ENCODE assay signal across 19 mouse cellular contexts in the genomic region with DNA sequence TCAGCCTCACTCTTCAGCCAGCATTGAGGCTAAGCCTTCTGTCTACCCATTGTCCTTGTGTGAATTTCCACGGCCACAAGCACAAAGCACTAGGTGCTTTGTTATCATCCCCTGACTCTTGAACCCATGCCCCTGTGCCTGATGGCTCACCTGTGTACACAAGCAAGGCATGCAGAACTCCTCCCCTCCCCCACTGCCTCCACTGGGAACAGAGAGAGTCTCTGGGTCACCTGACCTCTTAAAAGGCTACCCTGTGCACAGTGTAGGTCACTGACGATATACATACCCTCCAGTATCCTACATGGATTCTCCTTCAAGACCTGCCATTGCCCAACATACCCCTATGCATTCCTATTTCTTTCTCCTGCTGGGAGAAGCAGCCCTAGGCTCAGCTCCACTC. TPM values are rescaled to one million over a fixed set of nuclear protein-coding genes. Genes with fewer than 3 reads are reported as not detected.
A peak's percentile ranks its signal among the peaks of the same experiment; 100 is the strongest.
DNase-seq lines count a peak whose midpoint lies in the region; ATAC-seq and TF ChIP-seq lines count a peak whose summit lies in the region.
"Had no signal": no experiment of that assay in that cellular context is flagged by ENCODE, and none has a peak within 500 bp of the region (broad histone marks: within the 10 kb centered on the region; RNA-seq: fewer than 3 reads in every experiment).

No protein-coding gene starts in this region.

- no peak for TF ChIP-seq POLR2A in kidney, adult 2 months (IDR thresholded peaks at IDR 0.05; ENCODE audit: low read depth, low read length)

- no peak for ATAC-seq in kidney, embryonic 14.5 days (ENCODE audit: low FRiP score, low TSS enrichment)
- peak; percentile 30 for ATAC-seq in intestine, embryonic 15.5 days
- peak; percentile 66 for ATAC-seq in liver, embryonic 16.5 days (ENCODE audit: low read depth)
- ATAC-seq in granulocyte monocyte progenitor cell, adult 5-6 weeks (replicated peaks; ENCODE audit: poor library complexity, severe bottlenecking): no peak
- ATAC-seq: midbrain, embryonic 15.5 days had no signal

- H3K9ac ChIP-seq in kidney, embryonic 14.5 days (ENCODE audit: low read depth, low read length): no peak overlapping the region
- no peak overlapping the region for H3K9ac ChIP-seq in intestine, embryonic 15.5 days
- no peak overlapping the region for H3K9ac ChIP-seq in liver, embryonic 16.5 days (ENCODE audit: low read depth, low read length)
- H3K9ac ChIP-seq: hindbrain, embryonic 14.5 days; midbrain, embryonic 15.5 days had no signal

- no peaks in the 10 kb centered on the region for H3K27me3 ChIP-seq in kidney, adult 2 months (replicated peaks; ENCODE audit: control insufficient read depth, insufficient read depth, low read length)
- H3K27me3 ChIP-seq in kidney, embryonic 14.5 days (ENCODE audit: control insufficient read depth, insufficient read depth, low read length): peaks cover 27% of the 10 kb centered on the region
- peaks cover 24% of the 10 kb centered on the region for H3K27me3 ChIP-seq in intestine, embryonic 15.5 days (replicated peaks)
- H3K27me3 ChIP-seq in liver, embryonic 16.5 days (ENCODE audit: control insufficient read depth, insufficient read depth, low read depth, low read length): peaks cover 25% of the 10 kb centered on the region
- H3K27me3 ChIP-seq: CH12.LX had no signal

- peak overlapping the region; percentile 61 for H3K27ac ChIP-seq in kidney, adult 2 months (ENCODE audit: insufficient read depth, low read depth, low read length)
- H3K27ac ChIP-seq in kidney, embryonic 14.5 days (ENCODE audit: low read depth, low read length): no peak overlapping the region
- H3K27ac ChIP-seq in intestine, embryonic 15.5 days: no peak overlapping the region
- H3K27ac ChIP-seq in liver, embryonic 16.5 days (ENCODE audit: low read length): no peak overlapping the region
- H3K27ac ChIP-seq: heart, embryonic 10.5 days; hindbrain, embryonic 14.5 days; midbrain, embryonic 15.5 days had no signal

- DNase-seq in kidney, adult 2 months: peak; percentile 56
- peak; percentile 40 for DNase-seq in kidney, postnatal 10 days
- DNase-seq in layer of hippocampus, adult 9-10 months (ENCODE audit: low spot score): no peak
- DNase-seq: gastrocnemius, postnatal 36 days; left cerebral cortex, postnatal 4 days; right cerebral cortex, postnatal 4 days; thymus, adult 2 months had no signal

- H3K4me2 ChIP-seq in kidney, embryonic 14.5 days (replicated peaks; ENCODE audit: low read depth, low read length): no peak overlapping the region
- H3K4me2 ChIP-seq in intestine, embryonic 15.5 days (replicated peaks): peak overlapping the region; percentile 32
- no peak overlapping the region for H3K4me2 ChIP-seq in liver, embryonic 16.5 days (ENCODE audit: low read depth, low read length)
- H3K4me2 ChIP-seq: hindbrain, embryonic 14.5 days; midbrain, embryonic 15.5 days had no signal

- H3K4me3 ChIP-seq in kidney, adult 2 months (ENCODE audit: insufficient read depth, low read depth, low read length): no peak overlapping the region
- H3K4me3 ChIP-seq in kidney, embryonic 14.5 days (ENCODE audit: low read length): no peak overlapping the region
- no peak overlapping the region for H3K4me3 ChIP-seq in intestine, embryonic 15.5 days (replicated peaks)
- no peak overlapping the region for H3K4me3 ChIP-seq in liver, embryonic 16.5 days (ENCODE audit: low read depth, low read length)
- H3K4me3 ChIP-seq: heart, embryonic 10.5 days; megakaryocyte, embryonic 14.5 days; midbrain, embryonic 15.5 days had no signal

- TF ChIP-seq CTCF in kidney, adult 2 months (conservative IDR thresholded peaks at IDR 0.05; ENCODE audit: insufficient read depth, insufficient read length, low read depth, low read length): no peak

- 36% methylated on average over 2 of the region's 2 CpGs for WGBS in kidney, adult 2 months
- WGBS in kidney, embryonic 14.5 days: 72% methylated on average over 2 of the region's 2 CpGs
- 66% methylated on average over 2 of the region's 2 CpGs for WGBS in intestine, embryonic 15.5 days
- 55% methylated on average over 2 of the region's 2 CpGs for WGBS in liver, embryonic 16.5 days (ENCODE audit: insufficient replicate concordance)

- peaks cover 29% of the 10 kb centered on the region for H3K4me1 ChIP-seq in kidney, adult 2 months (ENCODE audit: control insufficient read depth, insufficient read depth, low read length)
- H3K4me1 ChIP-seq in kidney, embryonic 14.5 days (ENCODE audit: control insufficient read depth, insufficient read depth, low read length): 0 out of 2 replicates have a peak, but pooled peaks cover 7% of the 10 kb centered on the region
- H3K4me1 ChIP-seq in intestine, embryonic 15.5 days (replicated peaks): 0 out of 2 replicates have a peak, but pooled peaks cover 12% of the 10 kb centered on the region
- peaks cover 4% of the 10 kb centered on the region for H3K4me1 ChIP-seq in liver, embryonic 16.5 days (ENCODE audit: control insufficient read depth, low read depth, low read length)
- H3K4me1 ChIP-seq: megakaryocyte, embryonic 14.5 days had no signal

- no peaks in the 10 kb centered on the region for H3K36me3 ChIP-seq in kidney, adult 2 months (ENCODE audit: control insufficient read depth, insufficient read depth, low read length)
- no peaks in the 10 kb centered on the region for H3K36me3 ChIP-seq in kidney, embryonic 14.5 days (ENCODE audit: control insufficient read depth, insufficient read depth, low read length)
- H3K36me3 ChIP-seq in intestine, embryonic 15.5 days: no peaks in the 10 kb centered on the region
- H3K36me3 ChIP-seq in liver, embryonic 16.5 days (ENCODE audit: control insufficient read depth, insufficient read depth): no peaks in the 10 kb centered on the region
- H3K36me3 ChIP-seq: heart, embryonic 10.5 days; midbrain, embryonic 15.5 days had no signal

- no peaks in the 10 kb centered on the region for H3K9me3 ChIP-seq in kidney, embryonic 14.5 days (ENCODE audit: control insufficient read depth, low read length)
- no peaks in the 10 kb centered on the region for H3K9me3 ChIP-seq in intestine, embryonic 15.5 days
- no peaks in the 10 kb centered on the region for H3K9me3 ChIP-seq in liver, embryonic 16.5 days (replicated peaks; ENCODE audit: control insufficient read depth, low read length)
- H3K9me3 ChIP-seq: heart, embryonic 10.5 days; midbrain, embryonic 15.5 days had no signal

RNA-seq across cellular contexts. Expression of a gene that starts 4.2 kb away (rescaled TPM):
- 97.2 and 115 TPM in 2 replicates for polyA plus RNA-seq in kidney, adult 2 months (2012; rRNA removed)
- 10.6 and 21.2 TPM in 2 replicates for polyA plus RNA-seq in kidney, embryonic 14.5 days (2014; fragmentation: Nextera tagmentation; extraction: Ambion mirVana)
- polyA plus RNA-seq in intestine, embryonic 15.5 days (2015; fragmentation: Nextera tagmentation; extraction: Ambion mirVana): 26.0 and 28.9 TPM in 2 replicates
- polyA plus RNA-seq in liver, embryonic 16.5 days (2015; fragmentation: Nextera tagmentation; extraction: Ambion mirVana): 4.2 and 4.5 TPM in 2 replicates
- not detected in 2 replicates for total RNA-seq in granulocyte monocyte progenitor cell, adult 5-6 weeks (2014; fragmentation: Nextera tagmentation)
- total RNA-seq in granulocyte monocyte progenitor cell, adult 5-6 weeks (2017): not detected in 2 replicates
- total RNA-seq: adrenal gland, adult 18-20 months; CH12.LX; gastrocnemius, postnatal 36 days; heart, postnatal 25 days; left cerebral cortex, postnatal 4 days; neutrophil, adult 5-6 weeks had no signal
- polyA plus RNA-seq: hindbrain, embryonic 14.5 days had no signal

Comparison
In these comparisons a context has a peak if more than half of its experiments do, and no peak if none do; other contexts are left out.
1. ATAC-seq: peak in intestine, embryonic 15.5 days (single experiment) and liver, embryonic 16.5 days (single experiment); none in kidney, embryonic 14.5 days (single experiment) and granulocyte monocyte progenitor cell, adult 5-6 weeks (single experiment).